Mouse (Mus musculus): ENCODE data around the gene Tbx6.

DNA sequence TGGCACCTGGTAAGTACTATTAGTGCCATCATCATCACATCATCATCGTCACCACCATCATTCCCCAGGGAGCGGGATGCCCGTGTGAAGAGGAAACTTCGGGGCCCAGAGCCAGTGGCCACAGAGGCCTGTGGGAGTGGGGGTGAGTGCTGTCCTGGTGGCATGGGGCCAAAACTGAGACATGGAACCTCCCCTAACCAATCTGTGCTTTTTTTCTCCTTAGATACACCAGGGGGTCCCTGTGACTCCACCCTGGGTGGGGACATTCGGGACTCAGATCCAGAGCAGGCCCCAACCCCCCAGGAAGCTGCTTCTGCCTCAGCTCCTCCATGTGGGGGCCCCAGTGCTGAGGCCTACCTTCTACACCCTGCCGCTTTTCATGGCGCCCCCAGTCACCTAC, 3.2 kb downstream of the Tbx6 start:
- no peak for TF ChIP-seq EP300 (optimal IDR thresholded peaks at IDR 0.05)
- TF ChIP-seq CTCF (IDR thresholded peaks at IDR 0.05; ENCODE audit: low read depth) = no peak
